Mouse (Mus musculus) liver, embryonic 15.5 days (tissue): ENCODE results near the gene Stk10. TPM values are rescaled to one million over a fixed set of nuclear protein-coding genes. Genes with fewer than 3 reads are reported as not detected.

Experiments
- ATAC-seq: fragments of 200-750 bp; cut with Nextera tagmentation; 2 replicates; pipeline ENCODE4 v1.8.0; 2017; ENCODE audit warnings: moderate number of reproducible peaks, mild to moderate bottlenecking, moderate library complexity; ENCODE audit not compliant: insufficient read depth
- H3K27ac ChIP-seq: fragments of 300-500 bp; sonication (generic); replicated peaks from 2 replicates; pipeline ENCODE4 v1.5.1; 2015; ENCODE audit warnings: mild to moderate bottlenecking, inconsistent platforms
- H3K27me3 ChIP-seq: fragments of 300-500 bp; sonication (generic); 2 replicates; pipeline ENCODE4 v1.6.1; 2015; ENCODE audit warnings: mild to moderate bottlenecking, inconsistent platforms
- H3K36me3 ChIP-seq: fragments of 300-500 bp; sonication (generic); replicated peaks from 2 replicates; pipeline ENCODE4 v1.6.1; 2015; ENCODE audit warnings: moderate library complexity, mild to moderate bottlenecking, inconsistent platforms
- H3K4me1 ChIP-seq: fragments of 300-500 bp; sonication (generic); replicated peaks from 2 replicates; pipeline ENCODE4 v1.6.1; 2015; ENCODE audit warnings: inconsistent platforms
- H3K4me2 ChIP-seq: fragments of 300-500 bp; sonication (generic); 2 replicates; pipeline ENCODE4 v1.6.1; 2015; ENCODE audit warnings: moderate library complexity, mild to moderate bottlenecking, inconsistent platforms
- H3K4me3 ChIP-seq: fragments of 300-500 bp; sonication (generic); replicated peaks from 2 replicates; pipeline ENCODE4 v1.5.1; 2015; ENCODE audit warnings: mild to moderate bottlenecking, inconsistent platforms
- H3K9ac ChIP-seq: fragments of 300-500 bp; sonication (generic); 2 replicates; pipeline ENCODE4 v1.6.1; 2015; ENCODE audit warnings: moderate library complexity, mild to moderate bottlenecking, inconsistent platforms
- H3K9me3 ChIP-seq: fragments of 300-500 bp; sonication (generic); replicated peaks from 2 replicates; pipeline ENCODE4 v1.6.1; 2016; ENCODE audit warnings: inconsistent platforms
- WGBS: fragments of 180-500 bp; shearing (Covaris S2); methylation state at CpG from one replicate; pipeline ENCODE4 v1.1.7; 2015; ENCODE audit warnings: mixed read lengths; ENCODE audit not compliant: insufficient replicate concordance; 5-methylcytosine and 5-hydroxymethylcytosine counted together
- polyA plus RNA-seq: library from polyadenylated mRNA; unstranded; fragments of >200 nt; fragmentation: Nextera tagmentation; extraction: Ambion mirVana; gene quantifications from 2 replicates; pipeline ENCODE4 v1.2.1, GENCODE M21; 2015

The Stk10 gene
- polyA plus RNA-seq, 1 experiment from 2014 or later = 4.3 TPM

DNA sequence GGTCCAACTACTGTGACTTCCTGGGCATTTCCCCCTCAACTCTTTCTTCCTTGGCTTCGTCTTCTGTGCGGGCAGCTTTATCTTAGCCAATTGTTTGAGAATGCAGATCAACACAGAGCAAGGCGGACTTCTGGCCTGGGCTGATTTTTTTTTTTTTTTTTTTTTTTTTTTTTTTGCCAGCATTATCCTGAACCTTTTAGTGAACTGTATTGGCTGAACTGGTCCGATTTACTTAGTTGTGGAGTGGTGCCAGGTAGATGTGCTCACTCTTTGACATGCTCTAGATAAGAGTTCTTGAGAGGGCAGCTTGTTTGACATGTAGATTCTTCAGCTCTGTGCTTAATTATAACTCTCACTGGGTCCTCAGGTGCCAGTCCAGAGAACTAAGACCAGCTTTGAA, 103.2 kb downstream of the Stk10 start:
- H3K4me2 ChIP-seq = no peak overlapping the region
- H3K27ac ChIP-seq = no peak overlapping the region
- no peak overlapping the region for H3K4me3 ChIP-seq
- peaks cover 48% of the 10 kb centered on the region for H3K4me1 ChIP-seq
- H3K9ac ChIP-seq = no peak overlapping the region
- no peaks in the 10 kb centered on the region for H3K9me3 ChIP-seq
- no peaks in the 10 kb centered on the region for H3K27me3 ChIP-seq
- 19% methylated on average over 4 of the region's 4 CpGs for WGBS
- ATAC-seq = no peak
- no peaks in the 10 kb centered on the region for H3K36me3 ChIP-seq

DNA sequence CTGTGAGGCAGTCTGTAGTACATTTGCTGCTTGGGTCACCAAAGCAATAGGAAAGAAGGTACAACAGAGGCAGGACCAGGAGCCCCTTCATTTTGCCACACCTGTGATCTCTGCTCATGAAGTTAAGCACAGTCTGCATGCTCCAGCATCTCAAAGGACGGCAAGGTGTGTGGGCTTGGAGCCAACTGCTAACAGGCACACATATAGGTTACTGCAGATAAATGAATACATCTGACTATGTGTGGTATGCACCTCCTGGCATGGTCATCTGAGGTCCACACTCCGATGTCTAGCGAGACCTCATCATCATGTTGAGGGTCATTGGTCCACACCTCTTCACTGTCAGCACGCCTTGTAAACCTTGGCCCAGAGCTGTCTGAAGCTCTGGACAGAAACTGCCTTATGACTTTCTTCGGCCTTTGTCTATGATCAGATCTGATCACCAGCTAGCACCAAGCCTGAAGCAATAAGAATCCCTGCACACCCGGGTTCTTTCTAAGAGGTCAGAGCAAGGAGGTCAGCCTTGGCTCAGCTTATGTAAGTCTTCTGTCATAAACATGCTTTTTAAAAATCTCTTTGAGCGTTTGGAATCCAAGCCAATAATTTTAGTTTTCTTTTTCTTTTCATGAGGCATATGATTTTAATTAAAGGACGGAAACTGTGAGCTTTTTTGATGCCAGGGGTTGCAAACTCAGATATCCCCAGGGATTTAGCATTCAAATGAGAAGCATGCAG, 105.6 kb downstream of the Stk10 start:
- Histone ChIP-seq H3K9ac (no peak overlapping the region), H3K4me1 (peaks cover 58% of the 10 kb centered on the region), H3K27me3 (no peaks in the 10 kb centered on the region), H3K27ac (no peak overlapping the region), H3K36me3 (no peaks in the 10 kb centered on the region), H3K9me3 (no peaks in the 10 kb centered on the region), H3K4me2 (no peak overlapping the region), H3K4me3 (no peak overlapping the region)
- WGBS = 78% methylated on average over 8 of the region's 8 CpGs
- ATAC-seq = no peak

DNA sequence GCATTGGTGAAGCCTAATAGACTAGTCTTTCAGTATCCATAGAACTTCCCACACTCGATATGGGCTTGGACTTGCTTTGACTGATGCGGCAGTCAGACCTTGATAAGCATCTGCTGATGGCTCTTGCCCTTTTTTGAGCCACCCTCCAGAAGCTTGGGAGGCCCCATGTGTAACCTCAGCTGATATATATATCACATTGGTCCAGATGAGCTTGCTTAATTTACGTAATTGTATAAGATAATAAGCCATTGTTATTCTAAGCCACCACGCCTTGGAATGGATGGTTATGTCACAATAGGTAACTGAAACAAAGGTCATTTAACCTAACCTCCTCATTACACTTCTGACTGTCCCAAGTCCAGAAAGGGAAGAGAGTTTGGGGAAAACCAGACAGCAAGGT, 107.5 kb downstream of the Stk10 start:
- no peaks in the 10 kb centered on the region for H3K27me3 ChIP-seq
- ATAC-seq = no peak
- H3K4me1 ChIP-seq = peaks cover 58% of the 10 kb centered on the region
- peak overlapping the region; percentile 98 for H3K4me3 ChIP-seq
- peak overlapping the region; percentile 96 for H3K27ac ChIP-seq
- H3K36me3 ChIP-seq = no peaks in the 10 kb centered on the region
- H3K9ac ChIP-seq = 0 out of 2 replicates have a peak overlapping the region, but pooled peaks have one; percentile 12
- WGBS = 14% methylated on average over 4 of the region's 4 CpGs
- H3K9me3 ChIP-seq = no peaks in the 10 kb centered on the region
- peak overlapping the region; percentile 87 for H3K4me2 ChIP-seq

DNA sequence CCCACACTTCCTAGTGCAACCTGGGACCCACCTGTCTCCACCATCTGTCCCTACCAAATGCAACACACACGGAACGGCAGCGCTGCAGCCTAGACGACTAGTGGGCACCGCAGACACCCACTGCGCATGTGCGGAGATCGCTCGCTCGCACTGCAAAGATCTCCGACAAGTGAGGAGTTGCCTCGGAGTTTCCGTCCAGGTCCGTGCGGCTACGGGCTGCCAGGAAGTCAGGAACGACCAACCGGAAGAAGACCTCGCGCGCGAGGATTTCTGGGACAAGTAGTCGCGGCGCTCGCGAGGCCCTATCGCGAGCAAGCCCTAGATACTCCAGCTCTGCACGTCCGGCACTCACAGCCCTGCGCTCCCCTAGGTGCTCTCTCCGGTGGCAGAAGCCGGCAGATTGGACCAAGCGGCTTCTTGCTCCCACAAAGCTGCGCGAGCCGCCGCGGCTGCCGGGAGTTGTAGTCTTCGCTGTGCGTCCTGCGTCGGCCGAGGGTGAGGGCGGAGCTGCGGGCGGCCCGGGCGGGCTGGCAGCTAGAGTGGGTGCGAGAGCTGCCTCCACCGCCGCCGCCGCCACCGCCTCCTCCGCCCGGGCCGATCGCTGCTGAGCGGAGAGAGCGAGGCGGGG, 109.3 kb downstream of the Stk10 start, which contains the start of gene Fbxw11:
TSS of gene Fbxw11 (plus strand) at position 476 of the 628 bp plus-strand sequence.
- H3K27ac ChIP-seq = peak within 1 kb of the TSS; percentile 96
- no peaks in the 10 kb centered on the region for H3K9me3 ChIP-seq
- H3K4me3 ChIP-seq = peak within 1 kb of the TSS; percentile 98
- peak; percentile 94 for ATAC-seq
- H3K27me3 ChIP-seq = no peaks in the 10 kb centered on the region
- peak within 1 kb of the TSS; percentile 98 for H3K9ac ChIP-seq
- H3K36me3 ChIP-seq = no peaks in the 10 kb centered on the region
- peaks cover 55% of the 10 kb centered on the region for H3K4me1 ChIP-seq
- under 1% methylated on average over 63 of the region's 64 CpGs for WGBS
- H3K4me2 ChIP-seq = peak within 1 kb of the TSS; percentile 87

DNA sequence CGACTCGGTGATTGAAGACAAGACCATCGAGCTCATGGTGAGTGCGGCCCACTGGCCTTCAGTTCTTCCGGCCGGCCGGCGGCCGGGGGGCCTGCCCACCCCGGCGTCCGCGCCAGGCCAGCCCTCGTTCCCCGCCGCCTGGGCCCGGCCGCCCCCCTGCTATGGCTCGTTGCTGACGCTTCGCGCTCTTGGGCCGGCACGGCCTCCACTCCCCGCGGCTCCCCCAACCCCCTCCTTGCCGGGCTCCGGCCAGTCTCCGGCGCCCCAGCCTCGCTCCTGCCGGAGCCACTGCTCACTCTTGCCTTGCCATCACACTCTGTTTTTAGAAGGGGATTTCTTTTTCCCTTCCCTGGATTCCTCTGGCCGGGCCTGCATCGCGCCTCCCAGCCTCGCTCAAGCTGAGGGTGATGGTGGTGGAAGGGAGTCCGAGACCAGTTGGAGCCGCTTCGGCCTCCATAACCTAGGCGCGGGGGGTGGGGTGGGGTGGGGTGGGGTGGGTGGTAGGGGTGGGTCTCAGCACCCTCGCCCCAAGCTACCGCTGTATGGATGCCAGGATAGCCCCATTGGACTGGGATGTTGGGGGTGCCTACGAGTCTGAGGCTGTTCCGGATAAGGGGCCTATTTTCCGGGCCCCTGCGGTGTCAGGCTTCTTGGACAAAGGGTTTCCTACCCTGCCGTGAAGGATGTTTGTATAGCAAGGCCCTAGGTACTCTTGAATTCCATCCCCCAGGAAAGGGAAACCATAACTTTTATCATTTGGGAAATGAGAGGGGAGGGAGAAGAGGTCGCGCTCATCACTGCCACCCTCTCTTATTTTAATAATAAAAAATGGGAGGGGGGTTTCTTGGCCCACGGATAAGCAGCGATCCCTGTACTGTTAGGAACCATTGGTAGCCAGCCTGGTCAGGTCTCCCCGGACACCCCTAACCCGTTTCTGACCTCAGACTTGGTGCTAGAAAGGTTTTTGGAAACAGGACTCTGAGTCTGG, 110.1 kb downstream of the Stk10 start:
- WGBS = under 1% methylated on average over 53 of the region's 54 CpGs

DNA sequence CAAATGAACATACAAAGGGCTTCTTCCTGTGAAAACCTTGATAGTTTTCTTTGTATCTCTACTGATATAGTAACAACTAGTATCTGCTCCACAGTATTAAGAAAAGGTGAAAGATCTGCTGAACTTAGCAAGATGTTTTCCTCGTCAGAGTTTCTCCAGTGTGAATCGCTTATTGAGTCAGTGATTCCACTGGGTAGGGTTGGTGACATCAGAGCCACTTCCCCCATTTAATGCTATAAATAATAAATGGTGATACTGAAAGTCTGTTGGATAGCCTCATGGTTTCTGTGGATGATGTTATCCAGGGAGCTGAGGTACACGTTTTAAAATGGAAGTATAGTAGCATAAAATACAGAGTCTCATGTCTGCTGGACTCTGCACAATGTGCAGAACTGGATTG, 110.9 kb downstream of the Stk10 start:
- 12% methylated on average over 3 of the region's 3 CpGs for WGBS
- peak overlapping the region; percentile 98 for H3K4me3 ChIP-seq
- peak overlapping the region; percentile 96; the same call in 1 of the 2 replicates for H3K27ac ChIP-seq
- H3K4me2 ChIP-seq = peak overlapping the region; percentile 87
- H3K9me3 ChIP-seq = no peaks in the 10 kb centered on the region
- no peaks in the 10 kb centered on the region for H3K27me3 ChIP-seq
- no peak for ATAC-seq
- H3K36me3 ChIP-seq = no peaks in the 10 kb centered on the region
- peak overlapping the region; percentile 98 for H3K9ac ChIP-seq
- H3K4me1 ChIP-seq = peaks cover 56% of the 10 kb centered on the region

More for the DNA sequence above, 110.1 kb downstream of the Stk10 start:
- peak; percentile 40 for ATAC-seq
- Histone ChIP-seq H3K9ac (peak overlapping the region; percentile 98), H3K4me1 (peaks cover 59% of the 10 kb centered on the region), H3K4me3 (peak overlapping the region; percentile 98), H3K9me3 (no peaks in the 10 kb centered on the region), H3K27ac (peak overlapping the region; percentile 96), H3K4me2 (peak overlapping the region; percentile 87), H3K27me3 (no peaks in the 10 kb centered on the region), H3K36me3 (no peaks in the 10 kb centered on the region)

DNA sequence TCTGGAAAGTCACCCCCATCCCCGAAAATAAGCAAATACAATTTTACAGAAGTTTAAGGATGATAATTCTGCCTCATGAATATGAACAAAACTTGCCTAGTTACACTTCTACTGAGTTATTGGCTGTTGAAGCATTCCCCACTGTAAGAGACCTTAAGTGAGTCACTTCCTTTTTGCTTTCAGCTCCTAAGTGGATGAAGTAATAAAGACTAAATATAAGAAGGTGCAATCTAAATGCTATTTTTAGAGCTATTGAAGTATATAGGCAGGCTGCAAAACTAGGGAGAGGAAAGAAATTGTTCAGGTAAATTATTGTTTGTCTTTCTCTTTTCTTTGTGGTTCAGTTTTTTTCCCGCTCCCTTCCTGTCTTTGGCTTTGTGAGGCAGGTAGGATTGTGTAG, 114.2 kb downstream of the Stk10 start:
- no peak overlapping the region for H3K4me2 ChIP-seq
- H3K4me3 ChIP-seq = no peak overlapping the region
- 58% methylated on average over 2 of the region's 2 CpGs for WGBS
- ATAC-seq = no peak
- H3K36me3 ChIP-seq = no peaks in the 10 kb centered on the region
- no peak overlapping the region for H3K9ac ChIP-seq
- peaks cover 50% of the 10 kb centered on the region for H3K4me1 ChIP-seq
- H3K27me3 ChIP-seq = no peaks in the 10 kb centered on the region
- H3K9me3 ChIP-seq = no peaks in the 10 kb centered on the region
- H3K27ac ChIP-seq = 0 out of 2 replicates have a peak overlapping the region, but pooled peaks have one; percentile 8

DNA sequence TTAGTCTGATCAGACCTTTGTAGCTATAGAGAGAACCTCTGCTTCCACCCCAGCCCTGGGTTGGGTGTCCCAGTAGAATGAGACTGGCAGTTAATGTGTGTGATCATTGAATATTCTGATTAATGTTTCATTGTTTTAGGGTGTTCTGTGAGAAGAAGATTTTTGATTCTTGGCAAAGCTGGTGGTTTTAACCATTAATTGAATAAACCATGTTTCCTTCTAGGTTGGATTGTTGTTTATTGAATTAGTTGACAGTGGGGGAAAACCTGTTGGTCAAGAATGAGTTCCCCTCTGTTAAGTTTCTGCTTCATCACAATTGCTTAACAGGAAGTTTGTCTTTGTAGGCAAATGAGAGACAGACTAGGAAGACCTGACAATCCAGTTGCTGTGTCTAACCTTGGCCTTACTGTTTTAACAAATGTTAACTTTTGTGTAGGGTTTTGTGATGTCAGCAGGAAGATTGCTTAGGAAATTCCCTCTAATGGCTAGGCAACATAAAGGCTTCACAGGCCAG, 117.2 kb downstream of the Stk10 start:
- Histone ChIP-seq H3K36me3 (0 out of 2 replicates have a peak, but pooled peaks cover 11% of the 10 kb centered on the region), H3K4me1 (peaks cover 49% of the 10 kb centered on the region), H3K4me3 (no peak overlapping the region), H3K27me3 (no peaks in the 10 kb centered on the region), H3K9me3 (no peaks in the 10 kb centered on the region), H3K9ac (no peak overlapping the region), H3K27ac (0 out of 2 replicates have a peak overlapping the region, but pooled peaks have one; percentile 4), H3K4me2 (no peak overlapping the region)
- no peak for ATAC-seq

DNA sequence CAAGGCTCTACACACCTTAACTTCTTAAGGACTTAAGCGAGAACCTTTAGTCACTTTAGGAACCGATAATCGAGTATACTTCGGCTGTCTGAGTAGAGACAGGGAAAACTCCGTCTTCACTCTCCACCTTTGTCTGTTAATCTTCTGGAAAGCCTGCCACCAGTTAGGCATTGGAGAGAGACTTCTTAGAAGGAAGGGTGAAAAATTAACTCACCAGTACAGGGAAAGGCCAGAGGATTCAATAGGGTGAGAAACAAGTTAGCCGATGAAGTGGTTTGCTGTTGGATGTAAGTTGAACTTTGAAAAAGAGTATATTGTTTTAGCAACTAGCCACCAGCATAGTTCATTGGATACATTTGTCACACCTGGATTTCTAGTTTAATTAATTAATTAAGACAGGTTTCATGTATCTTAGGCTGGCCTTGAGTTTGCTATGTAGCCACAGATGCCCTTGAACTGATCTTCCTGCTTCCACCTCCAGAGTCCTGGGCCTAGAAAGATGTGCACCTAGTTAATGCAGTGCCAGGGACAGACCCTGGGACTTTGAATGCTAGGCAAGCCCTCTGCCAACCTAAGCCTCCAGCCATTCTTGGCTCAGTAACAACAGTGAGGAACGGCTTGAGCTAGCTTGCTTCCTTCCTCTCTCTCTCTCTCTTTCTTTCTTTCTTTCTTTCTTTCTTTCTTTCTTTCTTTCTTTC, 117.9 kb downstream of the Stk10 start:
- peaks cover 50% of the 10 kb centered on the region for H3K4me1 ChIP-seq
- H3K27me3 ChIP-seq = no peaks in the 10 kb centered on the region
- H3K9me3 ChIP-seq = no peaks in the 10 kb centered on the region
- H3K9ac ChIP-seq = no peak overlapping the region
- H3K4me2 ChIP-seq = no peak overlapping the region
- ATAC-seq = no peak
- 78% methylated on average over 7 of the region's 7 CpGs for WGBS
- H3K36me3 ChIP-seq = 0 out of 2 replicates have a peak, but pooled peaks cover 11% of the 10 kb centered on the region
- H3K4me3 ChIP-seq = no peak overlapping the region
- 0 out of 2 replicates have a peak overlapping the region, but pooled peaks have one; percentile 4 for H3K27ac ChIP-seq

DNA sequence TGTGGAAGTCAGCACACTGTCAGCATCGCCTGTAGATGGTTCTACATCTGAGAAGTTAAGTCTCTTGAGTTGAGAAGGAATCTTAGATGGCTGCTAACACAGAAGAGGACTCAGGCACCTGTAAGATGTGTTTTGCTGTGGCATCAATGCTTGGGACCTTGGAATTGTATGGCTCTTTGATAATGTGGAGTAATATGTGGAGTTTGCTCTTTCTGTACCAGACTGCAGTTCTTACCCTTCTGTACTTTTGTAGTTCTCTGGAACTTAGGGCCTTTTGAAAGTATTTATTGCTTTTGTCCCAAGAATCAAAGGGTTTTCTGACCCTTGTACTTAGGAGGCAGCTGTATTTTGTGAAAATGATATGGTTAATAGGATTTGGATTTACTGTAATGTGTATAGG, 118.6 kb downstream of the Stk10 start:
- H3K4me1 ChIP-seq = peaks cover 45% of the 10 kb centered on the region
- 65% methylated on average over 1 of the region's 1 CpGs for WGBS
- no peak overlapping the region for H3K4me3 ChIP-seq
- ATAC-seq = no peak
- no peak overlapping the region for H3K9ac ChIP-seq
- no peaks in the 10 kb centered on the region for H3K27me3 ChIP-seq
- no peak overlapping the region for H3K27ac ChIP-seq
- H3K4me2 ChIP-seq = no peak overlapping the region
- H3K36me3 ChIP-seq = 0 out of 2 replicates have a peak, but pooled peaks cover 11% of the 10 kb centered on the region
- H3K9me3 ChIP-seq = no peaks in the 10 kb centered on the region
